Mouse (Mus musculus): ENCODE data around the gene Naif1.
"Not testable (repeated sequence)": the region's sequence is repeated elsewhere in the genome, so short reads cannot be mapped to it uniquely, and the experiment has no call there.

Gene Naif1

GRCm38 (mm10) chr2:32459657-32460056 lies 9.4 kb downstream of the Naif1 start:
- no peak for DNase-seq

GRCm38 (mm10) chr2:32463773-32464172 lies 13.5 kb downstream of the Naif1 start:
- no peak for DNase-seq

- DNase-seq, result no peak
Observed at GRCm38 (mm10) chr2:32464212-32464891, 14.1 kb downstream of the Naif1 start.

- no peak for DNase-seq
Observed at GRCm38 (mm10) chr2:32471001-32471680, 20.9 kb downstream of the Naif1 start.

DNA sequence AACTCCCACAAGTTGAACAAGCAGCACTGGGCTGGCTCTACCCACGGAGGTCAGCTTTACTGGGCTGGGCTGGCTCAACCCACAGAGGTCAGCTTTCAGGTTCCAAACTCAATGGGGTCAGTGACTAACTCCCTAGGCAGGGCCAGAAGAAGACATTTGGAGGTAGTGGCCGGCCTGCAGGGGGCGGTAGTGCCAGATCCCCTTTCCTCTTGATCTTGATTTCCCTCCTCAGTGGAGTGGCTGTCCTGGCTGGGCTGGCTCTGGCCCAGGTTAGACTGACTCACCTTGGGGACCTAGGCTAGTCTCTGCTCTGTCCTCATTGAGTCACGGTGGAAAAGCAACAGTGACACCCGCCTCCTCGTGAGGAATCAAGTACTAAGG lies 21.4 kb downstream of the Naif1 start:
- no peak for DNase-seq

- DNase-seq, result not testable (repeated sequence)
Observed at GRCm38 (mm10) chr2:32475361-32475760, 25.1 kb downstream of the Naif1 start.

DNA sequence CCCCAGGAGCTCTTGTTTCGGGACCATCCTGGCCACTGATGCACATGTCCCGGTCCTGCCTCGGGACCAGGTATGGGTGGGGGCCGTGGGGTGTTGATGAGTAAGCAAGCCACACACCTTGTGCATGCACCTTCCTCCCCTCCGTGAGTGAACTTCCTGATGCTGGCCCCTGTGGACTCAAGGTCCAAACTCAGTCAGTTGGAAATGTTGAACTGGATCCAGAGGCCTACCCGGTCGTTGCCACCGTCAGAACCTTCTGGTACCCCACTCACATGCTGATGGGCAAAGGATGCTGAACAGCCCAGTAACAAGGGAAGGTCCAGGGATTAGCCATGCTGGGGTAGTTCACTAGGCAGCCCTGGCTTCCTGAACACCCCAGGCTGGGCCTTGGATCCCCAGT lies 32.1 kb downstream of the Naif1 start:
- no peak for DNase-seq

DNA sequence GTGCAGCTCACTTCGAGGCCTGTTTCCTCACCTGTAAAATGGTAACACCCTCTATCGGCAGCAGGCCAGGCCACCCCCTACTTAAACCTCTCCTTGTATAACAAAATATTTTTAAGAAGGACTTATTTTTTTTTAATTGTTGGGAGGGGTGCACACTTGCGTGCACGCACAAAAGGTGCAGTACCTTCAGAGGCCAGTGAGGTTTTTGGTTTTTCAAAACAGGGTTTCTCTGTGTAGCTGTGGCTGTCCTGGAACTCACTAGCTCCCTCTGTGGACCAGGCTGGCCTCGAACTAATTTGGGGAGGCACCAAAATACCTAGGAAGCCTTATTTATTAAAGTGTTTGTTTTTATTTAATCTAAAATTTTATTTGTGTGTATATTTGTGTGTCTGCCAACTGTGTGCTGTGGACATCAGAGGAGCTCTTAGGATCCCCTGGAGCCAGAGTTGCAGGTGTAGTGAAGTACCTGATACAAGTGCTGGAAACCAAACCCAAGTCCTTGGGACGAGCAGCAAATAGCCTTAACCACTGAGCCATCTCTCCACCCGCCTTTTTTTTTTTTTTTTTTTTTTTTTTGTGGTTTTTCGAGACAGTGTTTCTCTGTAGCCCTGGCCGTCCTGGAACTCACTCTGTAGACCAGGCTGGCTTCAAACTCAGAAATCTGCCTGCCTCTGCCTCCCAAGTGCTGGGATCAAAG lies 33.1 kb downstream of the Naif1 start:
- no peak for DNase-seq

- DNase-seq, result no peak
Observed at GRCm38 (mm10) chr2:32484933-32485332, 34.7 kb downstream of the Naif1 start.

DNA sequence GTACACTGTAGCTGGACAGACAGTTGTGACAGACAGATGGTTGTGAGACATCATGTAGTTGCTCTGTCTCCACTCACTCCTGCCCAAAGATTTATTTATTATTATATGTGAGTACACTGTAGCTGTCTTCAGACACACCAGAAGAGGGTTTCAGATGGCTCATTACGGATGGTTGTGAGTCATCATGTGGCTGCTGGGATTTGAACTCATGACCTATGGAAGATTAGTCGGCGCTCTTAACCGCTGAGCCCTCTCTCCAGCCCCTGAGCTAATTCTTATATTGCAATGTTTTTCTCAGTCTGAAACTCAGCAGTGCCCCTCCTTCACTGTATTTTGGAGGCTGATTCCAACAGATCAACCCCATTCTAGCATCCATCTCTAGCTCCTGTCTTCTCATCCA lies 35.5 kb downstream of the Naif1 start:
- DNase-seq, result no peak

DNA sequence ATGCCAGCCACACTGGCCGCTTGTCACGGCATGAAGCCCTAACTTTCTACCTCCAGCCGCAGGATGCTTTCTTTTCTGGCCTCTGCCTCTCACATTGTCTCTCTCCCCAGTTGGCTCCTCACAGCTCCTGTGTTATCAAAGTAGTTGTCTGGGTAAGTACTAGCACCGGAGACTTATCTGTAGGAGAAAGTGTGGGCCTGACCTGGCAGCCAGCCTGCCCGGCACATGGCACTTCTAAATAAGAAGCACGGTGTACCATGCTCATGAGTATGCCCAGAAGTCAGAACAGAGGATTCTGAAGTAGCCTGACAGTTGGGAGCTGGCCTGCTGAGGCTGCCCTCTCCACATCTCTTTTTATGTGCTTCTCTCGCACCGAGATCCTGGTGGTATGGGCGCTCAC lies 35.9 kb downstream of the Naif1 start:
- DNase-seq, result no peak

GRCm38 (mm10) chr2:32487124-32487623 lies 36.9 kb downstream of the Naif1 start:
- DNase-seq, result peak; percentile 95

DNA sequence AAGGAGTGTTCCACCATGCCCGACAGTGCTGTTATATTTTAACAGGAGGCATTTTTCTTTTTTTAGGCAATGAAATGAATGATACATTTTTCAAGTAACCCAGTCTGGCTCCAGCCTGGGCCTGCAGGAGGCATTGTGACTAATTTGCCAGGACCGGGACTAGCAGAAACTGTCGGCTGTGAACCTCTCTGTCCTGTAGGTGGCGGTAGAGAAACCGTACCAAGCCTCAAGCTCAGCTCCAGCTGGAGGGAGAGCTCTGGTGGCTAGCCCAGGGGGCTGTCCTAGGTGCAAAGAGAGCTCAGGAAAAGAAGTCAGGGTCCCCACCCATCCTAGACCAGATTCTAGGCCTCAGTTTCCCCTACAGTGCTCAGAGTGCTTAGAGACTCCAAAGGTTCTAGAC lies 38.4 kb downstream of the Naif1 start:
- peak; percentile 84 for DNase-seq

DNA sequence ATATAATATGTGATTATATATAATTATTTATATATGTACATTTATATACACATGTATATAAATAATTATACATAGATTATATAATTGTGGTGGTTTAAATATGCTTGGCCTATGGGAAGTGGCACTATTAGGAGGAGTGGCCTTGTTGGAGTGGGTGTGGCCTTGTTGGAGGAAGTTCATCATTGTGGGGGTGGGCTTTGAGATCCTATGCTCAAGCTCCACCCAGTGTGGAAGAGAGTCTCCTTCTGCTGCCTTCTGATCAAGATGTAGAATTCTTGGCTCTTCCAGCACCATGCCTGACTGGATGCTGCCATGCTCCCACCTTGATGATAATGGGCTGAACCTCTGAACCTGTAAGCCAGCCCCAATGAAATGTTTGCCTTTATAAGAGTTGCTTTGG lies 40.5 kb downstream of the Naif1 start:
- not testable (repeated sequence) for DNase-seq

DNA sequence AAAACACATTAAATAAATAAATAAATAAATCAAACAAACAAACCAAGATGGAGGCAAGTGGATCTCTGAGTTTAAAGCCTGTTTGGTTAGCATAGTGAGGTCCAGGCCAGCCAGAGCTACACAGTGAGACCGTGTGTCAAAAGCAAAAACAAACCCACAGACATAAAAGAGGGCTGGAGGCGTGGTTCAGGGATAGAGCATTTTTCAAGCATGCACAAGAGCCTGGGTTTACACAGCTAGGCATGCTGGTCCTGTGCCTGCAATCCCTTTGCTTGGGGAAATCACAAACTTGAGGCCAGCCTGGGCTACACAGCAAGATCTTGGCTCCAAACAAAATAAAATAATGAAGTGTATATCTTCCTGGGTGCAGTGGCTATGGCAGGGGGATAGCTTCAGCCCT lies 42.4 kb downstream of the Naif1 start:
- DNase-seq, result no peak

- DNase-seq, result no peak
Observed at GRCm38 (mm10) chr2:32493301-32493701, 43.0 kb downstream of the Naif1 start.

DNA sequence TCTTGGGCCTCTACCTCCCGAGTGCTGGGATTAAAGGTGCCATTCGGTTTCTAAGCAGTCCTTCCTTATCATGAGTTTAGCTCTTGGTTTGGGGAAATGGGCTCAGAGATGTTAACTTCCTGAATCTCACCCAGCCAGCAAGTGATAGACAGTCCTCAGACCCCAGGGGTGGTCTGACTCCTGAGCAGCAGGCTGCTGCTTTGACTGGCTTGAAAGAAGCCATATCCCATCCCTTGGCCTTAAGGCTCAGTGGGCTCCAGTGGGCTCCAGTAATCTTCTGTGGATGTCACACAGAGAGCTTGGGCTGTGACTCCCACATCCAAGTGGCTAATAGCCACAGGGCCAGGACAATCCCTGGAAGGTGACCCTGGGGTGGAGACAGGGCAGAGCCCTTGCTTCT lies 44.3 kb downstream of the Naif1 start:
- no peak for DNase-seq

- DNase-seq, result no peak
Observed at GRCm38 (mm10) chr2:32495185-32495726, 45.0 kb downstream of the Naif1 start.

DNA sequence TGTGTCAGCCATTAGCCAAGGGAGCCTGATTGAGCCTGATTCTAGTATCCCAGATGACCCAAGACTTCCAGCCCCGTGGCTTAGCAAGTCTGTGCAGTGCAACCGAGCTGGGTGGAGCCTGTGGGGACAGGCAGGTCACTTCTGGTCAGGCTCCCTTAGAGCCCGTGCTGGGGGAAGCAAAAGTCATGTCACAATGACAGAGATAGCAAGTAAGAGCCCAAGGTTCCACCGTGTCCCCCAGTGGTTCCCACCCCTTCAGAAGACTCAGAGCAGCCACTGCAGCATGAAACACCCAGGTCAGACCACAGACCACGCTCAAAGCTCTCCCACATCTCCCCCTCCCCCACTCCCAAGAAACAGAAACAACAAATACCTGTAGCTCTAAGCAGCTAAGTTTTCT lies 45.9 kb downstream of the Naif1 start:
- no peak for DNase-seq

DNA sequence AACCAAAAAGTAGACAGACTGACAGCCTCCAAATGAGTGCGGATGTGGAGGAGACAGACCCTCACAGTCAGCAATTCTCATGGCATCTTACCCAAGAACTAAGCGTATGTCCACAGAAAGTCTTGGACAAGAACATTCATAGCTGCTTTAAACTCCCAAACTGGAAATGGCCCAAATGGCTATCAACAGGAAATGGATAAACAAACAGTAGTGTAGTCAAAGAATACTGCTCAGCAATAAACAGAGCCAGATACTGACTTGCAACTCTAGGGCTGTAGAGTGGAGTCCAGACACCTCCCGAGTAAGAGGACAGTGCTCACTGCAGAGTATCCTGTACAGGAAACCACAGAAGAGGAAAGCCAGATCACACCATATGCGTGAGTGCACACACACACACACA lies 49.1 kb downstream of the Naif1 start:
- DNase-seq, result no peak

- no peak for DNase-seq
Observed at GRCm38 (mm10) chr2:32500461-32500860, 50.2 kb downstream of the Naif1 start.

DNA sequence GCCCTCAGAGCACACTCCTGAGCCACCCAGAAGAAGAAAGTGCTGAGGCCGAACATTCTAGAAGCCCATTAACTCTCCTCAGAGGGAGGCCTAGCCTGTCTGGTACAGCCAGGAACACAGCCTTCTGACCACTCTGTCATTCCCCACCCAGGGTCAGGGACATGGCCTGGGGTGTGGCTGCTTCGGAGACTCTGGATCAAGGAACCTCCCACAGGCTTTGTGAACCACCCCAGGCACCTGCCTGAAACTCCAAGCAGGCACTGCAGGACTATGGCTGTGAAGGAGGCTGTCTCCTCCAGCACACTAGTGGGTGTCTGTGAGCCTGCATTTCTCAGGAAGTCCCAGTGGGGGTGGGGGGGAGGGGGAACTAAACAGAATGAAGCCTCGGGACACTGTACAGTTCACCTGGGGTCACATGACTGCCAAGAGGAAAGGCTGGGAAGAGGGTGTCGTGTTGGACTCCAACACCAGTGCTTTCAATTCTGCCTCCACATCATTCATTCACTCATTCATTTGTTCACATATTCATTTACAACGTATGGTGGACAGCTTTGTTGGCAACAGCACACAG lies 51.6 kb downstream of the Naif1 start:
- DNase-seq, result no peak

DNA sequence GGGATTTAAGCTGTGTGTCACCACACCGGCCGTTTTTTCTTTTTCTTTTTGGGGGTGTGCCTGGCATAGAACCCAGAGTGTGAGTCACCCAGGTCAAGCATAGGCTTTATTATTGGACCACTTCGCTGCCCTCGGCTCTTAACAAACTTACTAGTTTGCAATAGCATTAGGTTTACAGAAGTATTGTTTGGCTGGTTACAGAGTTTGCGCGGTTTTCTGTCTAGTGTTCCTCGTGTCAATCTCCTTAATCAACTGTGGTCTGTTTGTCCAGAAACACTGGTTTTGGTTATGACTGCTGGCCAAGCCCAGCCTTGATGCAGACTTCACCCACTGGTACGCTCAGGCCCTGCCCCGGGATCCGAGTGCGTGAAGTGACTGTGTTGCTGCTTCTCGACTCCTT lies 52.6 kb downstream of the Naif1 start:
- DNase-seq, result no peak

Measured in cerebellum, adult 9-10 months (tissue).